Mouse (Mus musculus) adrenal gland, adult 18-20 months (tissue): ENCODE measurements around the gene Klf4. TPM values are rescaled to one million over a fixed set of nuclear protein-coding genes. Genes with fewer than 3 reads are reported as not detected.

Experiments used
- DNase-seq, 2 experiments: peaks; one replicate each; pipeline ENCODE4 v3.0.0; 2021 to 2022; ENCODE audit warnings: low spot score in 2 of 2
- long read RNA-seq, 2 experiments: library from polyadenylated mRNA; stranded (forward); transcript quantifications; one replicate each; pipeline ENCODE4 v2.0.0; 2021
- total RNA-seq, 2 experiments: library from RNA; stranded (reverse); gene quantifications; 1 replicate in 1 of 2; 2 replicates in 1 of 2; pipeline ENCODE4 v1.2.3; 2021

Klf4 gene
- total RNA-seq = 10 to 100 TPM; 13.4 to 37.5 TPM
- long read RNA-seq, experiment 1, transcript Klf4-201 (5 exons, 3,029 nt) = major isoform, 12 of 18 reads
- long read RNA-seq, experiment 1, partial matches to known transcripts = 5 of 18 reads
- long read RNA-seq, experiment 1, other reads (novel, unspliced or antisense) = 1 of 18 reads
- long read RNA-seq, experiment 2, transcript Klf4-201 (5 exons, 3,029 nt) = major isoform, 14 of 17 reads
- long read RNA-seq, experiment 2, partial matches to known transcripts = 2 of 17 reads
- long read RNA-seq, experiment 2, other reads (novel, unspliced or antisense) = 1 of 17 reads

GRCm38 (mm10) chr4:55532407-55533195 is at the start of gene Klf4:
Gene Klf4 (minus strand): TSS chr4:55532466.
- peak; percentile 93 to 96 for DNase-seq

GRCm38 (mm10) chr4:55571432-55571831 is 39.2 kb upstream of the Klf4 start:
- no peak for DNase-seq

DNA sequence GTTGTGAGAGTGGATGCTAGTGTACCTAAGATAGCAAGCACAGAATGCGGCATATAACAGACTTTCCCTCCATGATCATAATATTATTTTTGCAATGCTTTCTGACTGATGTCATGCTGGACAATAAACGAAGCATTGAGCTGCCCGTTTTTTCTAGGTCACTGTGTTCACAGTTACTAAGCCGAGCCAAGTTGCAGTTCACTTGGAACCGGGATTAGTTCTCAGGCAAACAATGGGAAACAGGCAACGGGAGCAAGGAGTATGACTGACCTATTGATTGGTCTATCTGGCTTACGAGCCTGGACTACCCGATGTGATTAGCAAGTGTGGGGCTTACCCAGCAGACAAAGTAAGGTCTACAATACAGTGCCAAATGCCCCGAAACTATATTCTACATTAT is 35.7 kb upstream of the Klf4 start:
- DNase-seq = no peak

GRCm38 (mm10) chr4:55567575-55567974 is 35.3 kb upstream of the Klf4 start:
- DNase-seq = no peak

DNA sequence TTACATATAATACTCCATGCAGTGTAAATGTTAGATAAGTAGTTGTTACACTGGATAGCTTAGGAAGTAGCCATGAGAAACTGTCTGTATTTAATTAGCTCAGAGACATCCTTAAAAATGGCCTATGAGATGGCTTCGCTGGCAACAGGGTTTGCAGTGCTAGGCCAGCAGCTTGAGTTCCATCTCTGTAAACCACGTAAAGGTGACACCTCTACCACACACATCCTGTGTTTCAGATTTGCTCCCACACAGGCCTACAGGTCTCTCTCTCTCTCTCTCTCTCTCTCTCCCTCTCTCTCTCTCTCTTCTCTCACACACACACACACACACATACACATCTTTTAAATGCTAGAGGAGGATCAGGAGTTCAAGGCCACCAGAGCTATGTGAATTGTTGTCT is 32.1 kb upstream of the Klf4 start:
- no peak for DNase-seq

GRCm38 (mm10) chr4:55563050-55563449 is 30.8 kb upstream of the Klf4 start:
- DNase-seq = no peak

GRCm38 (mm10) chr4:55562062-55562461 is 29.8 kb upstream of the Klf4 start:
- DNase-seq = no peak

GRCm38 (mm10) chr4:55546869-55547268 is 14.6 kb upstream of the Klf4 start:
- DNase-seq = no peak

DNA sequence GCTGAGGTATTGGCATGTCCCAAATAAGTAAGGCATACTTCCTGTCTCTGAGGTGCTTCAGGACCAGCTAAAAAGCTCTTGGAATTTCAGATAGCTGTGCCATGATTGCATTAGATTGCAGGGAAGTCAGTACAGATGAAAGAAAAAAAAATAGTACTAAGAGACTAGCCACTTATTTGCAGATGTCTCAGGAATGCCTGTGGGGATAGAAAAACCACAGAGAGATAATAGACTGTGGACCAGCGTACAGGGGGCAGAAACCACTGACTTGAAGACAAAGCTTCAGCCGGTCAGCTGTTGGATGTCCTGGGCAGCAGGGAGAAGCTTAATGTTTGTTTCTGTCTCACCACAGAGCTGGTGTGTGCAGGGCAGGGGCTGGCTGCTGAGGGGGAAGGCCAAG is 10.5 kb upstream of the Klf4 start:
- no peak for DNase-seq

DNA sequence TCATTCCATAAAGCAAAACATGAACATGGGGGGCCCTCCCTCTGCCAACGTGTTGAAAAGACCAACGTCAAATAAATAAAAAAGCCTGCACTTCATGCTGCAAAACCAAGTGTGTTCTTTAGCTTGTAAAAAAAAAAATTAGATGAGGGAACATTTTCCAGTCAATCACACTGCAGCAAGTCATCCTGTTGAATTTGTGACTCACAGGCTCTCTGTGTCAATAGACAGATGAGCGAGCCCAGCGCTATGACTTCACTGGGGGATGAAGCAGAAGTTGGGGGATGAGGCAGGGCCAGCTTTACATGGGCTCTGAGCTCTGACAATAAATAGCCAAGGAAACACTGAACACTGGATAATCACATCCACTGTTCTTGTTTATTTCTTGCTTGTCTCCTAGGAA is 9.4 kb upstream of the Klf4 start:
- no peak for DNase-seq

- DNase-seq = no peak
Measured at GRCm38 (mm10) chr4:55541221-55541620, 9.0 kb upstream of the Klf4 start.

GRCm38 (mm10) chr4:55535012-55535411 is 2.7 kb upstream of the Klf4 start:
- DNase-seq = no peak

GRCm38 (mm10) chr4:55534510-55534909 is 2.2 kb upstream of the Klf4 start:
- no peak for DNase-seq

- DNase-seq = peak; percentile 18 to 39
Measured at GRCm38 (mm10) chr4:55533803-55534254, 1.6 kb upstream of the Klf4 start.

DNA sequence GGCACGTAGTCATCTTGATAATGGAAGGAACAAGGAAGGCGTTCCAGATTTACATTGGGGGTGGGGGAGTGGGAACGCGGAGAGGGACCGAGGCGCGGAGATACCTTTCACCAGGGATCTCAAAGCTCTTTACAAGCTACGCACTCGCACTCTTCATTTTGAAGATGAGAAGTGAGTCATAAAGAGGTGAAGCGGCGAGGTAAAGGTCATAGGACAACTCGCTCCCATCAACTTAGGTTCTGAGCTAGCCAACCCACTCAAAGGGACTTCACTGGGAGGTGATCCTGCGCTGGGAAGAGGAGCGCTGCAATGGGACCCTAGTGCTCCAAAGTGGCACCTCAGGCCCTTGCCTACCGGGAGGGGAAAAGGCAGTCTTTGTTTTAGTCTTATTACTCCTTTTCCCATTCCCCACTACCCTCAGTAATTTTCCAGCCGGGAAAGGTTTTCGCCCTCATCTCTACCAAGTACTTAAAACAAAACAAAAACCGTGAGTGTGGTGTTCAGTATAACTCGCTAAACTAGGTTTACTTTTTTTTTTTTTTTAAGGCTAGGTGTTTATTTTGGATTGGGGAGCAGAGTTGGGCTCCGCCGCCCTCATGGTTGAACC is 1.0 kb upstream of the Klf4 start:
- peak in 1 of 2 experiments; percentile 42 for DNase-seq

DNA sequence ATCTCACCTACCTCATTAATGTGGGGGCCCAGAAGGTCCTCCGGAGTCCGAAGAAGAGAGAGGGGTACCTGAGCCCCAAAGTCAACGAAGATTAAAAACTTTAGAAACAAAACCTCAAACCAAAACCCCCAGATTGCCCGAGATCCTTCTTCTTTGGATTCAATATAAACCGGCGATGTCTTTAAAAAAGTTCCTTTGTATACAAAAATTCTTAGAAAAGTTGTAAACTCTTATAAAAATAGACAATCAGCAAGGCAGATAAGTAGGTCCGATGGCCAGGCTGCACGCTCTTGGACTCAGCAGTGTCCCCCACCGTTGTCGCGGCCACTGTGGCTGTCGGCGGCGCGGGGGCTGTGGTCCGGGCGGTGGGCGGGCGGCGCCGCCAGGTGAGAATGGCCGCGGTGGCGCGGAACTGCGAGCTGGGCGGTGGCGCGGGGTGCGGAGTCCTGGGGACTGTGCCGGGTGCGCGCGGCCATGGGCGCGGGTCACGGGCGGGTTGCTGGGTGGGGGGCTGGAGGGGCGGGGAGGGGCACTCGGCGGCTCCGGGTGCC is 335 bp downstream of the Klf4 start:
- no peak for DNase-seq

DNA sequence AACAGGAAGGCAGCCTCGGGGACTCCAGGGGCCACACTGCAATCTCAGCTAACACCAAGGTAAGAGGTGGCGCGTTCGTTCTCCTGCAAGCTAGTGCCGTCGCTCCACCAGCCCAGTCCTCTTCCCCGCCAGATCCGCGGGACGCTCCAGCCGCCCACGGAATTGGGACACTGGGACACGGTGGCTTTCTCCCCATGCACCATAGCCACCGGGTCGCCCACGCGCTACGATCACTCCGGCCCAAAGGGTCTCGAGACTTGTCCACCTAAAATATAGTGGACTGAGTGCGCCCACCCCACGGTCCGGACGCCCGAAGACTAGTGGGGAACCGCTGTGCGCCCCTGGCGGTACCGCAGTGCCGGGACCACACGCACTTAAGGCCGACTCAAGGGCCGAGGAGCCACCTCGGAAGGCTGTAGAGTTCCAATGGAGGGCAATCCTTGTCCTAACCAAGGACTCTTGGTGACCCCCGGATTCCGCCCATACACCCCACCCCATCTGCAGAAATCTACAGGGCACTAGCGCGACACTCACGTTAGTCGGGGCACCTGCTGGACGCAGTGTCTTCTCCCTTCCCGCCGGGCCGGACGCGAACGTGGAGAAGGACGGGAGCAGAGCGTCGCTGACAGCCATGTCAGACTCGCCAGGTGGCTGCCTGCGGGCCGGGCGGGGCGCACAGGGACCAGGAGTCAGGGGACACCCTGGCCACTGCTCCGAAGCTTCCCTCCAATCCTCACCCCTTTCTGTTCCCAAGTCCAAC is 990 bp downstream of the Klf4 start:
- DNase-seq = peak; percentile 47 to 56

DNA sequence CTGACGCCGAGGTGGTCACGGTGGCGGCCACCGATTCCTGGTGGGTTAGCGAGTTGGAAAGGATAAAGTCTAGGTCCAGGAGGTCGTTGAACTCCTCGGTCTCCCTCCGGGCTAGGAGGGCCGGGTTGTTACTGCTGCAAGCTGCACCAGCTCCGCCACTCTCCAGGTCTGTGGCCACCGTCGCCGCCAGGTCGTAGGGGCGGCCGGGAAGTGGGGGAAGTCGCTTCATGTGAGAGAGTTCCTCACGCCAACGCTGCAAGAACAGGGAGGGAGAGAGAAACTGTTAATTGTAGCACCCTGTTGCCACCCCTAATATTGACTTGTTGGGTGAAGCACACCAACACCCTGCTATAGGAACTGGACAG is 1.6 kb downstream of the Klf4 start:
- no peak for DNase-seq

- DNase-seq = peak; percentile 60 to 75
Measured at GRCm38 (mm10) chr4:55530236-55530635, 2.0 kb downstream of the Klf4 start.

- no peak for DNase-seq
Measured at GRCm38 (mm10) chr4:55528404-55528803, 3.9 kb downstream of the Klf4 start.

GRCm38 (mm10) chr4:55527931-55528330 is 4.3 kb downstream of the Klf4 start:
- DNase-seq = no peak
